Mouse (Mus musculus) heart, embryonic 16.5 days (tissue): Measurements from ENCODE around the gene Kera. TPM values are rescaled to one million over a fixed set of nuclear protein-coding genes. Genes with fewer than 3 reads are reported as not detected.

Experiments used
- ATAC-seq: fragments of 200-750 bp; cut with Nextera tagmentation; replicated peaks from 2 replicates; pipeline ENCODE4 v1.8.0; 2017; ENCODE audit warnings: moderate number of reproducible peaks; ENCODE audit not compliant: insufficient read depth, low FRiP score; ENCODE audit errors: extremely low read depth
- H3K27ac ChIP-seq: fragments of 300-500 bp; sonication (generic); 2 replicates; pipeline ENCODE4 v1.5.1; 2014; ENCODE audit warnings: mild to moderate bottlenecking, low read length, control low read depth, moderate library complexity
- H3K27me3 ChIP-seq: fragments of 300-500 bp; sonication (generic); 2 replicates; pipeline ENCODE4 v1.6.1; 2014; ENCODE audit warnings: low read length, mixed read lengths; ENCODE audit not compliant: control insufficient read depth, insufficient read depth
- H3K36me3 ChIP-seq: fragments of 300-500 bp; sonication (generic); 2 replicates; pipeline ENCODE4 v1.6.1; 2014; ENCODE audit not compliant: control insufficient read depth, insufficient read depth
- H3K4me1 ChIP-seq: fragments of 300-500 bp; sonication (generic); 2 replicates; pipeline ENCODE4 v1.6.1; 2014; ENCODE audit warnings: low read length, mixed read lengths; ENCODE audit not compliant: control insufficient read depth, insufficient read depth
- H3K4me2 ChIP-seq: fragments of 300-500 bp; sonication (generic); 2 replicates; pipeline ENCODE4 v1.6.1; 2014; ENCODE audit warnings: low read depth, mild to moderate bottlenecking, control low read depth, low read length
- H3K4me3 ChIP-seq: fragments of 300-500 bp; sonication (generic); 2 replicates; pipeline ENCODE4 v1.5.1; 2014; ENCODE audit warnings: mild to moderate bottlenecking, control low read depth, low read length
- H3K9ac ChIP-seq: fragments of 300-500 bp; sonication (generic); 2 replicates; pipeline ENCODE4 v1.6.1; 2014; ENCODE audit warnings: low read length, control low read depth
- H3K9me3 ChIP-seq: fragments of 300-500 bp; sonication (generic); replicated peaks from 2 replicates; pipeline ENCODE4 v1.6.1; 2016; ENCODE audit warnings: low read length; ENCODE audit not compliant: control insufficient read depth
- WGBS: fragments of 180-500 bp; shearing (Covaris S2); extraction: QIAGEN DNeasy Blood & Tissue Kit; methylation state at CpG from one replicate; pipeline ENCODE4 v1.1.7; 2014; 5-methylcytosine and 5-hydroxymethylcytosine counted together
- polyA plus RNA-seq: library from polyadenylated mRNA; unstranded; fragments of >200 nt; fragmentation: Nextera tagmentation; extraction: Ambion mirVana; gene quantifications from 2 replicates; pipeline ENCODE4 v1.2.1, GENCODE M21; 2015

Gene Kera
- 0.21 and 0.35 TPM in 2 replicates for polyA plus RNA-seq

DNA sequence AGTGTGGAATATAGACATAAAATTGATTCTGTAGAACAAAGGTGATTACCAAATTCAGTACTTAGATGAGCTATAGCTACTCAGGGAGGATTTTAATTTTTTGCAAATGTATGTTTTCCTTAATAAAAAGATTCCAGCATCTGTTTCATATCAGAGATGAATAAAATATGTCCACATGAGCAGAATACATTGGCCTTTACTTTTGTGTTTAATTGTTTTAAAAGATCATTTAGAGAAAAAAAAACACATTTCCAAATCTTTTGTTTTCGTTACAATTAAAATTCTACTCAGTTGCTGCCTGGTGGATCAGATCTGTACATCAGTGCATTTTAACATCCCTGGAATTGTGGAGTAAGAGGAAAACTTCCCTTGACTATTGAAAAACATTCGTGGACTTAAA lies at the start of gene Kera:
Gene Kera, plus strand, starts transcription at position 301 of the 400 bp plus-strand sequence.
- no peak within 1 kb of the TSS for H3K27ac ChIP-seq
- H3K4me2 ChIP-seq = no peak within 1 kb of the TSS
- no peaks in the 10 kb centered on the region for H3K36me3 ChIP-seq
- H3K4me1 ChIP-seq = no peaks in the 10 kb centered on the region
- no peak within 1 kb of the TSS for H3K4me3 ChIP-seq
- 67% methylated on average over 2 of the region's 2 CpGs for WGBS
- ATAC-seq = no peak
- H3K9ac ChIP-seq = no peak within 1 kb of the TSS
- no peaks in the 10 kb centered on the region for H3K9me3 ChIP-seq
- no peaks in the 10 kb centered on the region for H3K27me3 ChIP-seq

- Histone ChIP-seq H3K4me1 (no peaks in the 10 kb centered on the region), H3K4me3 (no peak within 1 kb of the TSS), H3K27ac (peak within 1 kb of the TSS; percentile 70), H3K36me3 (no peaks in the 10 kb centered on the region), H3K9ac (0 out of 2 replicates have a peak within 1 kb of the TSS, but pooled peaks have one; percentile 8), H3K4me2 (0 out of 2 replicates have a peak within 1 kb of the TSS, but pooled peaks have one; percentile 8), H3K9me3 (no peaks in the 10 kb centered on the region), H3K27me3 (no peaks in the 10 kb centered on the region)
- 35% methylated on average over 10 of the region's 10 CpGs for WGBS
- peak; percentile 55 for ATAC-seq
Observed at GRCm38 (mm10) chr10:97564957-97565856, 41.5 kb upstream of the Kera start, which contains the start of gene Lum. Lum (plus strand) TSS chr10:97565128.

DNA sequence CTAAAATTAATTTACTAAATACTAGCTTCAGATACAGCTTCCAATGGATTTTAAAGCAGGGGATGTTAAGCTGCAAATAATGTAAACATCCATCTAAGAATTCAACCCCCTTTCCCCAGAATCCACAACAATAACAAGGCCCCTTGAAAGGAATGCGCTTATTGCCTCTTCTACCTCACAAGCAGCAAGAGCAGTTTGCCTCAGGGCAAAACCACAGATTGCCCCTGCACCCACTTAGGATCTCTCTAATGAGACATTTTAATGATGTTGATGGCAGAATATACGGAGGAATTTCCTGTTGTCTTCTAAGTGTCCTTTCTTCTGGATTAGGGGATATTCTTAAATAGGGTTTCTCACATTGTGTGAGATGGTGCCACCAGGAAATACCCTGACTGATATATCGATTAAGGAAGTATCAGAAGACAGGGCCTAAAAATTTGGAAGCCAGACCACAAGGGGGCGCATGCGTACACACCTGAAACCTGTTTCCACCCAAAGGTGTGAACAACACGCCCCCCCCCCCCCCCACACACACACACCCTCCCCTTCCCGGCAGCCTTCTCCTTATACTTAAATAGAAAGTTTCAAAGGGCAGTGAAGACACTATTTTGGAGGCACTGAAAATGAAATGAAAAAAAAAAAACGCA lies 39.1 kb upstream of the Kera start:
- H3K27ac ChIP-seq = peak overlapping the region; percentile 8; the same call in 1 of the 2 replicates
- no peaks in the 10 kb centered on the region for H3K4me1 ChIP-seq
- H3K4me3 ChIP-seq = no peak overlapping the region
- H3K36me3 ChIP-seq = no peaks in the 10 kb centered on the region
- H3K4me2 ChIP-seq = no peak overlapping the region
- H3K27me3 ChIP-seq = no peaks in the 10 kb centered on the region
- WGBS = 68% methylated on average over 8 of the region's 8 CpGs
- H3K9me3 ChIP-seq = no peaks in the 10 kb centered on the region
- no peak overlapping the region for H3K9ac ChIP-seq
- no peak for ATAC-seq

GRCm38 (mm10) chr10:97582543-97583231 lies 24.0 kb upstream of the Kera start:
- Histone ChIP-seq H3K27me3 (no peaks in the 10 kb centered on the region), H3K36me3 (no peaks in the 10 kb centered on the region), H3K27ac (no peak overlapping the region), H3K4me3 (no peak overlapping the region), H3K4me2 (no peak overlapping the region), H3K9ac (no peak overlapping the region), H3K9me3 (no peaks in the 10 kb centered on the region), H3K4me1 (0 out of 2 replicates have a peak, but pooled peaks cover 2% of the 10 kb centered on the region)
- WGBS = 81% methylated on average over 4 of the region's 4 CpGs
- ATAC-seq = no peak

- H3K4me1 ChIP-seq = 0 out of 2 replicates have a peak, but pooled peaks cover 2% of the 10 kb centered on the region
- no peak overlapping the region for H3K4me3 ChIP-seq
- peak overlapping the region; percentile 31; the same call in 1 of the 2 replicates for H3K27ac ChIP-seq
- WGBS = 15% methylated on average over 3 of the region's 3 CpGs
- no peak for ATAC-seq
- H3K9ac ChIP-seq = no peak overlapping the region
- H3K36me3 ChIP-seq = no peaks in the 10 kb centered on the region
- no peaks in the 10 kb centered on the region for H3K9me3 ChIP-seq
- no peak overlapping the region for H3K4me2 ChIP-seq
- H3K27me3 ChIP-seq = no peaks in the 10 kb centered on the region
Observed at GRCm38 (mm10) chr10:97584176-97584575, 22.5 kb upstream of the Kera start.

GRCm38 (mm10) chr10:97587159-97587558 lies 19.5 kb upstream of the Kera start:
- H3K4me1 ChIP-seq = 0 out of 2 replicates have a peak, but pooled peaks cover 2% of the 10 kb centered on the region
- H3K9ac ChIP-seq = no peak overlapping the region
- no peaks in the 10 kb centered on the region for H3K9me3 ChIP-seq
- H3K4me3 ChIP-seq = no peak overlapping the region
- H3K4me2 ChIP-seq = no peak overlapping the region
- H3K27ac ChIP-seq = no peak overlapping the region; the same call in 1 of the 2 replicates
- WGBS = 62% methylated on average over 5 of the region's 5 CpGs
- no peak for ATAC-seq
- H3K36me3 ChIP-seq = no peaks in the 10 kb centered on the region
- no peaks in the 10 kb centered on the region for H3K27me3 ChIP-seq

DNA sequence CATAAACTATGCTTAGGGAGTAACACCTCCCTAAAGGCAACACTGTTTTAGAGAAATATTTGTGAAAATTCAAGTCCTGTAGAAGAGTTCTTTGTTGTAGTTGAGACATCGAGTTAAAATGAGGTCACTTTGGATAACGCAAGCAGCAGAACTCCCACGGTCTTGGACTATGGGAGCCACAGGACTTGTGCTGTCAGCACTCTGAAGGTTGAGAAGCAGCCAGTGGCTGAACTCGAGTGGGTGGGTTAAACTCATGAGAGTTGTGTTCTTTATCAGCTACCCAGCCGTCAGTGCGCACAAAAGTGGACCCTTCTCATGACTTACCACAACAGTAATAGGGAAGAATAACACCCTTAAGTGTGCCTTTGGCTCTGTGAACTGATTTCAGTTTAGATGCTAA lies 17.1 kb upstream of the Kera start:
- H3K36me3 ChIP-seq = no peaks in the 10 kb centered on the region
- peak overlapping the region; percentile 5 for H3K27ac ChIP-seq
- ATAC-seq = peak; percentile 75
- WGBS = 30% methylated on average over 6 of the region's 6 CpGs
- no peaks in the 10 kb centered on the region for H3K4me1 ChIP-seq
- H3K4me3 ChIP-seq = no peak overlapping the region
- no peak overlapping the region for H3K9ac ChIP-seq
- H3K9me3 ChIP-seq = no peaks in the 10 kb centered on the region
- H3K27me3 ChIP-seq = no peaks in the 10 kb centered on the region
- no peak overlapping the region for H3K4me2 ChIP-seq

- 45% methylated on average over 3 of the region's 3 CpGs for WGBS
Observed at GRCm38 (mm10) chr10:97591036-97591435, 15.6 kb upstream of the Kera start.

More at GRCm38 (mm10) chr10:97591036-97591435, 15.6 kb upstream of the Kera start:
- no peak for ATAC-seq
- H3K4me3 ChIP-seq = no peak overlapping the region
- H3K27ac ChIP-seq = no peak overlapping the region
- H3K4me2 ChIP-seq = no peak overlapping the region
- H3K27me3 ChIP-seq = no peaks in the 10 kb centered on the region
- H3K9ac ChIP-seq = no peak overlapping the region
- no peaks in the 10 kb centered on the region for H3K9me3 ChIP-seq
- no peaks in the 10 kb centered on the region for H3K4me1 ChIP-seq
- no peaks in the 10 kb centered on the region for H3K36me3 ChIP-seq
